Mouse (Mus musculus) MEL (cell line): ENCODE results near the gene Ksr1. TPM values are rescaled to one million over a fixed set of nuclear protein-coding genes. Genes with fewer than 3 reads are reported as not detected.

Experiments used
- DNase-seq: peaks from one replicate; pipeline ENCODE4 v3.0.0; 2011; ENCODE audit warnings: low read depth, low spot score
- H3K27ac ChIP-seq: 2 replicates; pipeline ENCODE4 v1.5.1; 2012; ENCODE audit warnings: low read depth, mild to moderate bottlenecking, control low read depth, low read length, moderate library complexity; ENCODE audit not compliant: control insufficient read depth
- H3K27me3 ChIP-seq, 2 experiments: fragments of 150-350 bp in 1 of 2; sonication (generic) in 1 of 2; 2 replicates each; pipeline ENCODE4 v1.6.1; 2012; ENCODE audit warnings: low read length in 2 of 2, mild to moderate bottlenecking in 2 of 2, improper control_type of control experiment in 1 of 2, moderate library complexity in 1 of 2; ENCODE audit not compliant: insufficient read depth in 2 of 2, control insufficient read depth in 1 of 2
- H3K36me3 ChIP-seq, 2 experiments: 2 replicates each; pipeline ENCODE4 v1.6.1; 2012 to 2014; ENCODE audit warnings: low read length in 2 of 2, improper control_type of control experiment in 1 of 2, inconsistent platforms in 1 of 2, mild to moderate bottlenecking in 1 of 2; ENCODE audit not compliant: insufficient read depth in 2 of 2, control insufficient read depth in 1 of 2
- H3K4me1 ChIP-seq, 2 experiments: fragments of 150-350 bp in 1 of 2; sonication (generic) in 1 of 2; 2 replicates each; pipeline ENCODE4 v1.6.1; 2012; ENCODE audit warnings: low read length in 2 of 2, improper control_type of control experiment in 1 of 2, mild to moderate bottlenecking in 1 of 2; ENCODE audit not compliant: insufficient read depth in 2 of 2, control insufficient read depth in 1 of 2
- H3K4me3 ChIP-seq, 2 experiments: fragments of 150-350 bp in 1 of 2; sonication (generic) in 1 of 2; 2 replicates each; pipeline ENCODE4 v1.5.1; 2012; ENCODE audit warnings: low read depth in 2 of 2, low read length in 2 of 2, mild to moderate bottlenecking in 2 of 2, moderate library complexity in 2 of 2, control low read depth in 1 of 2, improper control_type of control experiment in 1 of 2; ENCODE audit not compliant: control insufficient read depth in 1 of 2, insufficient read depth in 1 of 2
- H3K79me2 ChIP-seq: 2 replicates; pipeline ENCODE4 v1.6.1; 2012; ENCODE audit warnings: mild to moderate bottlenecking, low read length, moderate library complexity; ENCODE audit not compliant: control insufficient read depth, poor library complexity, insufficient read depth
- H3K9ac ChIP-seq: 2 replicates; pipeline ENCODE4 v1.6.1; 2012; ENCODE audit warnings: low read depth, mild to moderate bottlenecking, control low read depth, low read length, moderate library complexity; ENCODE audit not compliant: control insufficient read depth, poor library complexity, severe bottlenecking
- H3K9me3 ChIP-seq: fragments of 150-350 bp; sonication (generic); replicated peaks from 2 replicates; pipeline ENCODE4 v1.6.1; 2012; ENCODE audit warnings: mild to moderate bottlenecking, low read length, improper control_type of control experiment, moderate library complexity; ENCODE audit not compliant: insufficient read depth
- BHLHE40 ChIP-seq: IDR thresholded peaks from 2 replicates; pipeline ENCODE4 v1.6.1; 2012; ENCODE audit warnings: low read depth, mild to moderate bottlenecking, inconsistent platforms, low read length, improper control_type of control experiment, borderline replicate concordance
- CHD1 ChIP-seq: IDR thresholded peaks from 2 replicates; pipeline ENCODE4 v1.6.1; 2012; ENCODE audit warnings: low read depth, mild to moderate bottlenecking, inconsistent platforms, low read length, improper control_type of control experiment
- ELF1 ChIP-seq: IDR thresholded peaks from 2 replicates; pipeline ENCODE4 v1.6.1; 2014; ENCODE audit warnings: low read depth, mild to moderate bottlenecking, inconsistent platforms, low read length, improper control_type of control experiment, moderate library complexity
- EP300 ChIP-seq, 2 experiments: IDR thresholded peaks; 2 replicates each; pipeline ENCODE4 v1.6.1; 2011; ENCODE audit warnings: improper control_type of control experiment in 2 of 2, low read length in 2 of 2, low read depth in 1 of 2, mild to moderate bottlenecking in 1 of 2
- ETS1 ChIP-seq: IDR thresholded peaks from 2 replicates; pipeline ENCODE4 v1.6.1; 2012; ENCODE audit warnings: low read depth, mild to moderate bottlenecking, inconsistent platforms, low read length, improper control_type of control experiment, moderate library complexity
- KAT2A ChIP-seq: conservative IDR thresholded peaks from 2 replicates; pipeline ENCODE4 v1.6.1; 2012; ENCODE audit warnings: low read depth, low read length, improper control_type of control experiment, inconsistent platforms
- MAFK ChIP-seq: IDR thresholded peaks from 2 replicates; pipeline ENCODE4 v1.6.1; 2011; ENCODE audit warnings: low read depth, mild to moderate bottlenecking, low read length, improper control_type of control experiment, borderline replicate concordance
- MAX ChIP-seq: IDR thresholded peaks from 2 replicates; pipeline ENCODE4 v1.6.1; 2011; ENCODE audit warnings: low read length, improper control_type of control experiment
- MAZ ChIP-seq: IDR thresholded peaks from 2 replicates; pipeline ENCODE4 v1.6.1; 2012; ENCODE audit warnings: low read depth, mild to moderate bottlenecking, inconsistent platforms, low read length, improper control_type of control experiment
- MXI1 ChIP-seq: IDR thresholded peaks from 2 replicates; pipeline ENCODE4 v1.6.1; 2011; ENCODE audit warnings: mild to moderate bottlenecking, low read depth, low read length, improper control_type of control experiment
- MYC ChIP-seq: IDR thresholded peaks from 2 replicates; pipeline ENCODE4 v1.6.1; 2011; ENCODE audit warnings: low read depth, mild to moderate bottlenecking, low read length, improper control_type of control experiment, moderate library complexity
- POLR2A ChIP-seq, 2 experiments: IDR thresholded peaks; 2 replicates each; pipeline ENCODE4 v1.6.1; 2011 to 2012; ENCODE audit warnings: low read length in 2 of 2, mild to moderate bottlenecking in 2 of 2, control low read depth in 1 of 2, improper control_type of control experiment in 1 of 2, low read depth in 1 of 2, moderate library complexity in 1 of 2; ENCODE audit not compliant: control insufficient read depth in 1 of 2, insufficient read depth in 1 of 2, poor library complexity in 1 of 2
- RAD21 ChIP-seq: IDR thresholded peaks from 2 replicates; pipeline ENCODE4 v1.6.1; 2011; ENCODE audit warnings: mild to moderate bottlenecking, low read depth, low read length, improper control_type of control experiment
- SIN3A ChIP-seq: IDR thresholded peaks from 2 replicates; pipeline ENCODE4 v1.6.1; 2012; ENCODE audit warnings: low read length, improper control_type of control experiment, inconsistent platforms
- SMC3 ChIP-seq: IDR thresholded peaks from 2 replicates; pipeline ENCODE4 v1.6.1; 2011; ENCODE audit warnings: low read depth, low read length, improper control_type of control experiment
- TAL1 ChIP-seq: IDR thresholded peaks from 2 replicates; pipeline ENCODE4 v1.6.1; 2012; ENCODE audit warnings: mild to moderate bottlenecking, inconsistent platforms, low read length, moderate library complexity, mixed read lengths
- TBP ChIP-seq: IDR thresholded peaks from 2 replicates; pipeline ENCODE4 v1.8.0; 2011; ENCODE audit warnings: low read depth, low read length, improper control_type of control experiment
- TCF12 ChIP-seq: IDR thresholded peaks from 2 replicates; pipeline ENCODE4 v1.6.1; 2014; ENCODE audit warnings: low read depth, mild to moderate bottlenecking, inconsistent platforms, low read length, improper control_type of control experiment, moderate library complexity
- UBTF ChIP-seq: IDR thresholded peaks from 2 replicates; pipeline ENCODE4 v1.6.1; 2012; ENCODE audit warnings: low read depth, mild to moderate bottlenecking, inconsistent platforms, low read length, improper control_type of control experiment, moderate library complexity, borderline replicate concordance; ENCODE audit not compliant: insufficient read depth
- USF1 ChIP-seq: IDR thresholded peaks from 2 replicates; pipeline ENCODE4 v1.6.1; 2014; ENCODE audit warnings: low read depth, mild to moderate bottlenecking, inconsistent platforms, low read length, improper control_type of control experiment, moderate library complexity
- USF2 ChIP-seq, 2 experiments: IDR thresholded peaks; 2 replicates each; pipeline ENCODE4 v1.6.1; 2011 to 2012; ENCODE audit warnings: improper control_type of control experiment in 2 of 2, low read length in 2 of 2, borderline replicate concordance in 1 of 2, inconsistent platforms in 1 of 2, low read depth in 1 of 2, mild to moderate bottlenecking in 1 of 2; ENCODE audit not compliant: insufficient read depth in 1 of 2
- ZC3H11A ChIP-seq: IDR thresholded peaks from 2 replicates; pipeline ENCODE4 v1.6.1; 2012; ENCODE audit warnings: low read depth, mild to moderate bottlenecking, inconsistent platforms, low read length, improper control_type of control experiment
- polyA plus RNA-seq, 2 experiments: library from polyadenylated mRNA; stranded (reverse) in 1 of 2; unstranded in 1 of 2; fragments of >175 nt in 1 of 2; fragments of >200 nt in 1 of 2; gene quantifications; 2 replicates each; pipeline versions ENCODE4 v1.2.1 to v1.2.4; 2012; ENCODE audit warnings: low replicate concordance in 2 of 2, low read depth in 1 of 2; ENCODE audit not compliant: insufficient read length in 2 of 2, insufficient read depth in 1 of 2, missing spikeins in 1 of 2
- total RNA-seq: library from RNA; depleted of rRNA; stranded (reverse); fragments of 300-350 nt; gene quantifications from 2 replicates; pipeline ENCODE4 v1.2.3, GENCODE M21; 2012

Gene Ksr1
- total and polyA plus RNA-seq, 3 experiments: 9.7 to 18.4 TPM; not detected in 1

GRCm38 (mm10) chr11:79071082-79071972 lies 74.9 kb downstream of the Ksr1 start (continued):
- TF ChIP-seq EP300 (IDR thresholded peaks at IDR 0.05; ENCODE audit: low read depth in 1 of 2, low read length in 2 of 2) (peak; percentile 34 to 83; a peak in 3 of 4 replicates), USF2 (IDR thresholded peaks at IDR 0.05; ENCODE audit: borderline replicate concordance in 1 of 2, insufficient read depth in 1 of 2, low read depth in 1 of 2, low read length in 2 of 2) (no peak), TCF12 (peak; percentile 68), RAD21 (no peak), SIN3A (peak; percentile 68; the same call in 1 of the 2 replicates), SMC3 (peak; percentile 16), ZC3H11A (no peak), UBTF (no peak), POLR2A (IDR thresholded peaks at IDR 0.05; ENCODE audit: control insufficient read depth in 1 of 2, insufficient read depth in 1 of 2, low read depth in 1 of 2, low read length in 2 of 2, poor library complexity in 1 of 2) (peak; percentile 39 to 46; a peak in 1 of 4 replicates), USF1 (no peak), MYC (peak; percentile 39), MAX (no peak; the same call in 1 of the 2 replicates), ELF1 (no peak), TBP (peak; percentile 42; the same call in 1 of the 2 replicates), MAFK (peak; percentile 94), KAT2A (no peak), BHLHE40 (peak; percentile 52; the same call in 1 of the 2 replicates), CHD1 (no peak)
- TF ChIP-seq, all 39 proteins: peak for 16

DNA sequence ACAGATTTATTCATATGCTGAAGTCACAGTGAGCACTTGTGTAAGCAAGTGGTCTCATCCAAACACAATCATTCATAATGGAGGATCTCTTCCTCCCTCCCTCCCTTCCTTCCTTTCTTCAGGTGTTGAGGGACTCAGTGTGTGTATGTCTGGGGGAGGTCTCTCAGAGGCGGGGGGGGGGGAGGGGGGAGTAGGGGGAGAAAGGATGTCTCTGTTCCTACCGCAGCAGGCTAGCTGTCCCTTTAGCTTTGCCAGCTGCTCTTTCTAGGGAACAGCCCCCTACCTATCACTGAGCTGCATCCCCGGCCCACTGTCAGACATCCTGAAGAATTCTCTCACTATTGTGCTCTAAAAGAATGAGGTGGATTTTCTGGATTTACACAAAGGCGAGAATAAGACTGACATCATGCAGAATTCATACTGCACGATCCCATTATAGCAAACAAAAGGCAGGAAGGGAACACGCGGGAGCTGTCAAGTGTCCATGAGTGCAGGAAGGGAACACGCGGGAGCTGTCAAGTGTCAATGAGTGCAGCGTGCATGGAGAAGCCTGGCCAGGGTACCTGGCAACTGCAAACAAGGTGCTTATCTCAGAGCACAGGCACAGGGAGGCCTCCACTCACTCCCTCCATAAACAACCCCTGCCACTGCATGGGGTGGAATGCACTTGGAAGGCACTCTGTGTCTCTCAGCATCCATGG lies 76.6 kb downstream of the Ksr1 start:
- Histone ChIP-seq H3K9me3 (no peaks in the 10 kb centered on the region), H3K27me3 (no peaks in the 10 kb centered on the region), H3K9ac (no peak overlapping the region), H3K4me3 (no peak overlapping the region), H3K27ac (no peak overlapping the region), H3K36me3 (peaks cover 0 to 16% of the 10 kb centered on the region in 2 experiments; a peak in 2 of 4 replicates), H3K79me2 (no peaks in the 10 kb centered on the region), H3K4me1 (peaks cover 9 to 17% of the 10 kb centered on the region in 2 experiments)
- DNase-seq: peak; percentile 40
- TF ChIP-seq ETS1 (no peak), EP300 (IDR thresholded peaks at IDR 0.05; ENCODE audit: low read depth in 1 of 2, low read length in 2 of 2) (peak in 1 of 2 experiments; percentile 41; a peak in 2 of 4 replicates), TAL1 (peak; percentile 80), MXI1 (peak; percentile 58; the same call in 1 of the 2 replicates), TCF12 (0 out of 2 replicates have a peak, but pooled peaks have one; percentile 15), MAZ (no peak), SIN3A (peak; percentile 44; the same call in 1 of the 2 replicates)
